Comparison of ENCODE assay signal across 8 mouse cellular contexts in the genomic region with DNA sequence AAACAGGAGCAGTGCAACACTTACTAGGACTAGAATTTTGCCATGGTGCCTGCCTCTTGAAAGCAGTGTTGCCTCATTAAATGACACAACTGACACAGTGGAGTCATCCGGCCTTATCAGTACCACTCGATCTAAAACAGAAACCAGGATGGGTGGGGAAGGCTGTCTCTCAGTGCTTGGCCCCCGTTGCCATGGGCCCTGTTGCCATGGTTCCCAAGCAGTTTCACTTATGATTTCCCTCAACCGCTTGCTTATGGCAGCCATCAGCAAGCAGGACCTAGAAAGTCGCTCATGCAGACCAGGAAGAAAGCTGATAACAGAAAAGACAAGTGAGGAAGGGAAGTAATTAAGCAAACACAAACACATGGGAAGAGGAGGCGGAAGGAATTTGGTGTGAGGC. TPM values are rescaled to one million over a fixed set of nuclear protein-coding genes. Genes with fewer than 3 reads are reported as not detected.
DNase-seq lines count a peak whose midpoint lies in the region; ATAC-seq and TF ChIP-seq lines count a peak whose summit lies in the region.

No protein-coding gene starts in this region.

- peaks cover 3% of the 10 kb centered on the region; the same call in 1 of the 2 replicates for H3K27me3 ChIP-seq in liver, embryonic 13.5 days
- no peaks in the 10 kb centered on the region for H3K27me3 ChIP-seq in intestine, postnatal 0 days (replicated peaks; ENCODE audit: control insufficient read depth, insufficient read depth, low read length)

- no peak overlapping the region for H3K4me2 ChIP-seq in liver, embryonic 13.5 days
- no peak overlapping the region for H3K4me2 ChIP-seq in intestine, postnatal 0 days (replicated peaks; ENCODE audit: low read depth)

- ATAC-seq in liver, embryonic 13.5 days (ENCODE audit: low read depth) = peak; percentile 34; the same call in 1 of the 2 replicates
- peak; percentile 61; the same call in 1 of the 2 replicates for ATAC-seq in neutrophil, adult 5-6 weeks (ENCODE audit: extremely low read depth, insufficient number of reproducible peaks, low FRiP score, poor library complexity, severe bottlenecking)
- ATAC-seq in intestine, postnatal 0 days = no peak

- intact Hi-C loops in gastrocnemius, postnatal 14 days (cut with DNase I; ENCODE audit: low total_unique reads) = no loop called here

- DNase-seq in gastrocnemius, postnatal 14 days = peak; percentile 28
- DNase-seq in gastrocnemius, adult 18-20 months (ENCODE audit: low spot score) = no peak
- DNase-seq in B cell, adult 2 months = peak; percentile 28 to 50
- peak; percentile 48 for DNase-seq in brain, adult 2 months (ENCODE audit: low read depth, low spot score)
- peak; percentile 17 for DNase-seq in liver, embryonic 13.5 days
- no peak for DNase-seq in adipocyte (ENCODE audit: low spot score)

- H3K9ac ChIP-seq in liver, embryonic 13.5 days = no peak overlapping the region
- no peak overlapping the region for H3K9ac ChIP-seq in intestine, postnatal 0 days (ENCODE audit: low read depth, low read length)

- no peak for TF ChIP-seq CTCF in intestine, postnatal 0 days (IDR thresholded peaks at IDR 0.05; ENCODE audit: low read depth)

- H3K36me3 ChIP-seq in liver, embryonic 13.5 days = no peaks in the 10 kb centered on the region
- no peaks in the 10 kb centered on the region for H3K36me3 ChIP-seq in intestine, postnatal 0 days (ENCODE audit: control insufficient read depth, insufficient read depth)

- peaks cover 9% of the 10 kb centered on the region for H3K4me1 ChIP-seq in liver, embryonic 13.5 days (replicated peaks)
- no peaks in the 10 kb centered on the region for H3K4me1 ChIP-seq in intestine, postnatal 0 days (replicated peaks; ENCODE audit: control insufficient read depth, insufficient read depth, low read length)

- WGBS in liver, embryonic 13.5 days (ENCODE audit: insufficient replicate concordance) = 32% methylated on average over 6 of the region's 6 CpGs
- WGBS in intestine, postnatal 0 days = 41% methylated on average over 6 of the region's 6 CpGs

- H3K4me3 ChIP-seq in liver, embryonic 13.5 days (replicated peaks) = no peak overlapping the region
- H3K4me3 ChIP-seq in intestine, postnatal 0 days (ENCODE audit: low read depth, low read length) = no peak overlapping the region

- no peak overlapping the region for H3K27ac ChIP-seq in liver, embryonic 13.5 days
- H3K27ac ChIP-seq in intestine, postnatal 0 days (ENCODE audit: low read depth, low read length) = no peak overlapping the region

- no peaks in the 10 kb centered on the region for H3K9me3 ChIP-seq in liver, embryonic 13.5 days (replicated peaks)
- H3K9me3 ChIP-seq in intestine, postnatal 0 days (ENCODE audit: control insufficient read depth) = no peaks in the 10 kb centered on the region

RNA-seq across cellular contexts. Expression of a gene that starts 39.3 kb away (rescaled TPM):
- total RNA-seq in gastrocnemius, postnatal 14 days (2021) = 1 to 10 TPM; 1.2 to 2.0 TPM
- total RNA-seq in gastrocnemius, adult 18-20 months (2021) = under 1 TPM; 0.50 to 0.55 TPM
- polyA plus RNA-seq in liver, embryonic 13.5 days (2015; fragmentation: Nextera tagmentation; extraction: Ambion mirVana) = 0.15 and 0.25 TPM in 2 replicates
- 2.3 and 3.0 TPM in 2 replicates for total RNA-seq in neutrophil, adult 5-6 weeks (2017)
- 0.33 and 0.43 TPM in 2 replicates for polyA plus RNA-seq in intestine, postnatal 0 days (2015; fragmentation: Nextera tagmentation; extraction: Ambion mirVana)

Comparison
In these comparisons a context has a peak if more than half of its experiments do, and no peak if none do; other contexts are left out.
1. DNase-seq: peak in gastrocnemius, postnatal 14 days (single experiment), B cell, adult 2 months (2 of 2), brain, adult 2 months (single experiment) and liver, embryonic 13.5 days (single experiment); none in gastrocnemius, adult 18-20 months (single experiment) and adipocyte (single experiment).